Mouse (Mus musculus): ENCODE measurements around the gene 4930430F08Rik. TPM values are rescaled to one million over a fixed set of nuclear protein-coding genes. Genes with fewer than 3 reads are reported as not detected.

The 4930430F08Rik gene
- polyA plus RNA-seq, 1 experiment from 2014 or later: 8.2 TPM

Other genes with a start within 250 kb of the 4930430F08Rik start
- not detected in 2 replicates for gene Gm4302, start 249.6 kb downstream of the 4930430F08Rik start, polyA plus RNA-seq (2015; fragmentation: Nextera tagmentation; extraction: Ambion mirVana)
- gene Gm4303, start 244.5 kb downstream of the 4930430F08Rik start, polyA plus RNA-seq (2015; fragmentation: Nextera tagmentation; extraction: Ambion mirVana): not detected in 2 replicates
- gene Gm4305, start 239.3 kb downstream of the 4930430F08Rik start, polyA plus RNA-seq (2015; fragmentation: Nextera tagmentation; extraction: Ambion mirVana): not detected in 2 replicates
- gene Gm4307, start 229.1 kb downstream of the 4930430F08Rik start, polyA plus RNA-seq (2015; fragmentation: Nextera tagmentation; extraction: Ambion mirVana): not detected in 2 replicates
- gene Gm4312, start 207.9 kb downstream of the 4930430F08Rik start, polyA plus RNA-seq (2015; fragmentation: Nextera tagmentation; extraction: Ambion mirVana): not detected in 2 replicates
- gene Tmtc3, start 103.1 kb downstream of the 4930430F08Rik start, polyA plus RNA-seq (2015; fragmentation: Nextera tagmentation; extraction: Ambion mirVana): 22.4 and 23.4 TPM in 2 replicates
- gene Cep290, start 102.9 kb downstream of the 4930430F08Rik start, polyA plus RNA-seq (2015; fragmentation: Nextera tagmentation; extraction: Ambion mirVana): 7.6 TPM in 2 replicates
- not detected in 2 replicates for gene 1700017N19Rik, start 61 bp upstream of the 4930430F08Rik start, polyA plus RNA-seq (2015; fragmentation: Nextera tagmentation; extraction: Ambion mirVana)

Measured in embryonic facial prominence, embryonic 13.5 days (tissue).